Mouse (Mus musculus) skeletal muscle tissue, postnatal 0 days (tissue): ENCODE results near the gene Olfr229. TPM values are rescaled to one million over a fixed set of nuclear protein-coding genes. Genes with fewer than 3 reads are reported as not detected.

Experiments used
- polyA plus RNA-seq: library from polyadenylated mRNA; unstranded; fragments of >200 nt; fragmentation: Nextera tagmentation; extraction: Ambion mirVana; gene quantifications from 2 replicates; pipeline ENCODE4 v1.2.1, GENCODE M21; 2015

Gene Olfr229
- not detected in 2 replicates for polyA plus RNA-seq

GRCm38 (mm10) chr9:39907036-39907435, at the start of gene Olfr229:
Olfr229 (plus strand) TSS chr9:39907336.

GRCm38 (mm10) chr9:39866122-39866521, 41.0 kb upstream of the Olfr229 start, which contains the start of gene Olfr972:
Olfr972 (plus strand) TSS chr9:39866422.

GRCm38 (mm10) chr9:39937201-39937600, 30.1 kb downstream of the Olfr229 start, which contains the start of gene Olfr974:
Olfr974 (plus strand) TSS chr9:39937501.

GRCm38 (mm10) chr9:39951946-39952345, 44.8 kb downstream of the Olfr229 start, which contains the start of gene Olfr975:
Olfr975 (minus strand) TSS chr9:39952046.

GRCm38 (mm10) chr9:39961033-39961432, 53.9 kb downstream of the Olfr229 start, which contains the start of gene Olfr976:
Olfr976 (minus strand) TSS chr9:39961133.

Other genes starting within 250 kb of the Olfr229 start
- not detected in 2 replicates for gene Olfr963, start 240.1 kb upstream of the Olfr229 start, polyA plus RNA-seq
- gene Olfr149, start 200.2 kb upstream of the Olfr229 start, polyA plus RNA-seq: not detected in 2 replicates
- not detected in 2 replicates for gene Olfr965, start 196.0 kb upstream of the Olfr229 start, polyA plus RNA-seq
- gene Olfr150, start 176.4 kb upstream of the Olfr229 start, polyA plus RNA-seq: not detected in 2 replicates
- gene Olfr967, start 161.1 kb upstream of the Olfr229 start, polyA plus RNA-seq: not detected in 2 replicates
- gene Olfr968, start 124.1 kb upstream of the Olfr229 start, polyA plus RNA-seq: not detected in 2 replicates
- gene Olfr969, start 116.4 kb upstream of the Olfr229 start, polyA plus RNA-seq: not detected in 2 replicates
- not detected in 2 replicates for gene Olfr970, start 98.5 kb upstream of the Olfr229 start, polyA plus RNA-seq
- not detected in 2 replicates for gene Olfr971, start 70.5 kb upstream of the Olfr229 start, polyA plus RNA-seq
- not detected in 2 replicates for gene Olfr972, start 40.9 kb upstream of the Olfr229 start, polyA plus RNA-seq
- gene Olfr974, start 30.2 kb downstream of the Olfr229 start, polyA plus RNA-seq: not detected in 2 replicates
- gene Olfr975, start 44.7 kb downstream of the Olfr229 start, polyA plus RNA-seq: not detected in 2 replicates
- gene Olfr976, start 53.8 kb downstream of the Olfr229 start, polyA plus RNA-seq: not detected in 2 replicates
- gene Olfr978, start 84.8 kb downstream of the Olfr229 start, polyA plus RNA-seq: not detected in 2 replicates
- not detected in 2 replicates for gene Olfr979, start 96.1 kb downstream of the Olfr229 start, polyA plus RNA-seq
- not detected in 2 replicates for gene Olfr980, start 102.2 kb downstream of the Olfr229 start, polyA plus RNA-seq
- not detected in 2 replicates for gene Olfr981, start 114.1 kb downstream of the Olfr229 start, polyA plus RNA-seq
- gene Olfr982, start 166.5 kb downstream of the Olfr229 start, polyA plus RNA-seq: not detected in 2 replicates
- gene Olfr983, start 186.3 kb downstream of the Olfr229 start, polyA plus RNA-seq: not detected in 2 replicates
- not detected in 2 replicates for gene Olfr984, start 206.9 kb downstream of the Olfr229 start, polyA plus RNA-seq
- 0.12 TPM in 1 of 2 replicates, not detected in the other for gene Olfr985, start 222.8 kb downstream of the Olfr229 start, polyA plus RNA-seq
- not detected in 2 replicates for gene Tmem225, start 240.8 kb downstream of the Olfr229 start, polyA plus RNA-seq